Mouse (Mus musculus) CH12.LX (cell line): Measurements from ENCODE around the gene Rasa3.

ENCODE experiments used
- CTCF ChIP-seq, 2 experiments: IDR thresholded peaks in 1 of 2; conservative IDR thresholded peaks in 1 of 2; 2 replicates each; pipeline ENCODE4 v1.5.1; 2011 to 2012; ENCODE audit warnings: low read depth in 2 of 2, low read length in 2 of 2, improper control_type of control experiment in 1 of 2, inconsistent platforms in 1 of 2, mild to moderate bottlenecking in 1 of 2, moderate library complexity in 1 of 2
- EP300 ChIP-seq: IDR thresholded peaks from 2 replicates; pipeline ENCODE4 v1.6.1; 2011; ENCODE audit warnings: low read length, improper control_type of control experiment
- HCFC1 ChIP-seq: IDR thresholded peaks from 2 replicates; pipeline ENCODE4 v1.6.1; 2012; ENCODE audit warnings: low read depth, mild to moderate bottlenecking, inconsistent platforms, low read length, improper control_type of control experiment
- JUND ChIP-seq: conservative IDR thresholded peaks from 2 replicates; pipeline ENCODE4 v1.6.1; 2011; ENCODE audit warnings: low read depth, low read length, improper control_type of control experiment
- MAFK ChIP-seq: IDR thresholded peaks from 2 replicates; pipeline ENCODE4 v1.6.1; 2011; ENCODE audit warnings: low read length, improper control_type of control experiment; ENCODE audit not compliant: insufficient replicate concordance
- MAX ChIP-seq: IDR thresholded peaks from 2 replicates; pipeline ENCODE4 v1.6.1; 2011; ENCODE audit warnings: low read length, improper control_type of control experiment
- MXI1 ChIP-seq: IDR thresholded peaks from 2 replicates; pipeline ENCODE4 v1.6.1; 2011; ENCODE audit warnings: mild to moderate bottlenecking, low read depth, low read length, improper control_type of control experiment
- PAX5 ChIP-seq: IDR thresholded peaks from 2 replicates; pipeline ENCODE4 v1.6.1; 2012; ENCODE audit warnings: low read length, inconsistent platforms, mixed read lengths
- POLR2A ChIP-seq: IDR thresholded peaks from 2 replicates; pipeline ENCODE4 v1.6.1; 2011; ENCODE audit warnings: low read depth, mild to moderate bottlenecking, improper control_type of control experiment, low read length
- RAD21 ChIP-seq: IDR thresholded peaks from 2 replicates; pipeline ENCODE4 v1.6.1; 2011; ENCODE audit warnings: low read depth, mild to moderate bottlenecking, low read length, improper control_type of control experiment, moderate library complexity
- SMC3 ChIP-seq: IDR thresholded peaks from 2 replicates; pipeline ENCODE4 v1.6.1; 2011; ENCODE audit warnings: low read depth, low read length, improper control_type of control experiment
- USF2 ChIP-seq: conservative IDR thresholded peaks from 2 replicates; pipeline ENCODE4 v1.6.1; 2011; ENCODE audit warnings: low read depth, low read length, improper control_type of control experiment
- ZNF384 ChIP-seq: IDR thresholded peaks from 2 replicates; pipeline ENCODE4 v1.6.1; 2012; ENCODE audit warnings: low read depth, low read length, improper control_type of control experiment, inconsistent platforms

DNA sequence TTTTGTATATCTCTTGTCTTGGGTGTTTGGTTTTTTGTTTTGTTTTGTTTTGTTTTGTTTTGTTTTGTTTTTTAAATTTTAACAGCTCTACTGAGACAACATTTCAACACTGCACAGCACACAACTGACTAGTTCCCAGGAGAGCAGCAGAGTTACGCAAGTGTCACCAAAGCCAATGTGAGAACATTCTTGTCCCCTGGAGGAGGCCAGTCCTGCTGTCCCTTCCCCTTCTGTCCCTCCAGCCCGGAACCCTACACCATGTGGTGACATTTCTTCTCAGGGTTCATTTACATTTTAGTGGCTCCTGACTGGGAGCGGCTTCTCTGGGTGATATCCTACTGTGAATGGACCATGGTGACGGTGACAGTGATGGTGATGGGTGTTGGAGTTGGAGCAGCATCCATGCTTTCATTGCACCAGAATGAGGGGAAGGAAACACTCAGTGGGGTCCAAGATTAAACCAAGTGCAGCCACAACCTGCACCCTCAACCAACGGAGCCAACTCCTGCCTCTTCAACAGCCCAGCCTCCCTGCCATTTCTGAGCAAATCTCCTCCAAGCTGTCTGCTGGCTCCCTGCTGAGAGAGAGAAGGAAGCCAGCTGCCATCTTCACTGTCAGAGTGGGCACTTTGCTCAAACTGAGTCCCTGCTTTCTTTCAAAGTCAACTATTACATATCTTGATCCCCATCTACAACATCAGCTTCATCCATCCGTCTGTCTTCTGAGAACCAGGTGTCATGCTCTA, 32.3 kb downstream of the Rasa3 start:
- no peak for TF ChIP-seq POLR2A
- TF ChIP-seq MAX, result no peak
- no peak for TF ChIP-seq HCFC1
- no peak for TF ChIP-seq PAX5
- no peak for TF ChIP-seq CTCF (conservative IDR thresholded peaks at IDR 0.05 in 1 of 2, IDR thresholded peaks at IDR 0.05 in 1 of 2; ENCODE audit: low read depth in 2 of 2, low read length in 2 of 2)
- no peak for TF ChIP-seq RAD21
- TF ChIP-seq JUND, result no peak
- no peak for TF ChIP-seq MAFK
- no peak for TF ChIP-seq MXI1
- TF ChIP-seq SMC3, result no peak
- TF ChIP-seq USF2, result no peak
- no peak for TF ChIP-seq ZNF384
- TF ChIP-seq EP300, result no peak
